Mouse (Mus musculus) spleen, adult 2 months (tissue): ENCODE results near the gene Yju2. TPM values are rescaled to one million over a fixed set of nuclear protein-coding genes. Genes with fewer than 3 reads are reported as not detected.
A peak's percentile ranks its signal among the peaks of the same experiment; 100 is the strongest.

Experiments used
- DNase-seq, 2 experiments: peaks; one replicate each; pipeline versions ENCODE4 v3.0.0 to v3.0.0-alpha.2; 2012 to 2021; ENCODE audit warnings: low spot score in 2 of 2, low read depth in 1 of 2
- H3K27ac ChIP-seq: fragments of 200-500 bp; 2 replicates; pipeline ENCODE4 v1.5.1; 2012; ENCODE audit warnings: low read length, inconsistent platforms; ENCODE audit not compliant: insufficient read depth
- H3K27me3 ChIP-seq: fragments of 200-500 bp; 2 replicates; pipeline ENCODE4 v1.6.1; 2012; ENCODE audit warnings: mild to moderate bottlenecking, moderate library complexity, low read length, inconsistent platforms; ENCODE audit not compliant: control insufficient read depth, insufficient read depth
- H3K36me3 ChIP-seq: fragments of 200-500 bp; 2 replicates; pipeline ENCODE4 v1.6.1; 2012; ENCODE audit warnings: mild to moderate bottlenecking, low read length, inconsistent platforms; ENCODE audit not compliant: control insufficient read depth, insufficient read depth
- H3K4me1 ChIP-seq: fragments of 200-500 bp; 2 replicates; pipeline ENCODE4 v1.6.1; 2011; ENCODE audit warnings: inconsistent platforms; ENCODE audit not compliant: control insufficient read depth, insufficient read depth, insufficient read length
- H3K4me3 ChIP-seq: fragments of 200-500 bp; 2 replicates; pipeline ENCODE4 v1.5.1; 2011; ENCODE audit warnings: mild to moderate bottlenecking, inconsistent platforms; ENCODE audit not compliant: insufficient read depth, insufficient read length; ENCODE audit errors: extremely low read depth
- CTCF ChIP-seq: fragments of 200-500 bp; IDR thresholded peaks from 2 replicates; pipeline ENCODE4 v1.5.1; 2011; ENCODE audit warnings: mild to moderate bottlenecking, inconsistent platforms; ENCODE audit not compliant: insufficient read depth, insufficient read length, insufficient replicate concordance; ENCODE audit errors: extremely low read depth
- POLR2A ChIP-seq: fragments of 200-500 bp; IDR thresholded peaks from 2 replicates; pipeline ENCODE4 v1.6.1; 2011; ENCODE audit warnings: low read depth, low read length, inconsistent platforms
- WGBS: fragments of 180-500 bp; shearing (Covaris S2); methylation state at CpG from one replicate; pipeline ENCODE4 v1.1.7; 2018; 5-methylcytosine and 5-hydroxymethylcytosine counted together
- polyA plus RNA-seq: library from polyadenylated mRNA; depleted of rRNA; stranded (reverse); fragments of >200 nt; gene quantifications from 2 replicates; pipeline ENCODE4 v1.2.3, GENCODE M21; 2012

Yju2 gene
- polyA plus RNA-seq, 1 experiment = 8.2 TPM

DNA sequence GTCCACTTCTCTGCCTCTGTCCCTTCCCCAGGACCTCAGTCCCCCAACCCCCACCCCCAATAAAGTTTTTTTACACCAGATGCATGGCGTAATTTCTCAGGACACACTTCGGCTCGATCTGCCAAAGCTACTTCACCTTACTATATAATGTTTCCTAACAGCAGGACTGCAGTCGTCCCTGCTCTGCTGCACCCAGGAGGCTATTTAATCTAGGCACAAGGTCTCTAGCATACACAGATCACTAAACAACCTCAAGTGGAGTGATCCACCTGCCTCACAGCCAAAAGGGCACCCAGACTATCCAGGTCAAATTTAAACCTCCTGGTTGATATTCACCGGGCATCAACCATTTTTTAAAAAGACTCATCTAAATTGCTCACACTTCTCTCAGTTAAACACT is 13.2 kb upstream of the Yju2 start:
- peak overlapping the region; percentile 62; the same call in 1 of the 2 replicates for H3K4me3 ChIP-seq
- no peak for TF ChIP-seq POLR2A
- TF ChIP-seq CTCF = no peak
- H3K36me3 ChIP-seq = no peaks in the 10 kb centered on the region; the same call in 1 of the 2 replicates
- H3K27ac ChIP-seq = peak overlapping the region; percentile 94
- H3K4me1 ChIP-seq = no peaks in the 10 kb centered on the region
- WGBS = 30% methylated on average over 5 of the region's 5 CpGs
- H3K27me3 ChIP-seq = no peaks in the 10 kb centered on the region
- no peak for DNase-seq

DNA sequence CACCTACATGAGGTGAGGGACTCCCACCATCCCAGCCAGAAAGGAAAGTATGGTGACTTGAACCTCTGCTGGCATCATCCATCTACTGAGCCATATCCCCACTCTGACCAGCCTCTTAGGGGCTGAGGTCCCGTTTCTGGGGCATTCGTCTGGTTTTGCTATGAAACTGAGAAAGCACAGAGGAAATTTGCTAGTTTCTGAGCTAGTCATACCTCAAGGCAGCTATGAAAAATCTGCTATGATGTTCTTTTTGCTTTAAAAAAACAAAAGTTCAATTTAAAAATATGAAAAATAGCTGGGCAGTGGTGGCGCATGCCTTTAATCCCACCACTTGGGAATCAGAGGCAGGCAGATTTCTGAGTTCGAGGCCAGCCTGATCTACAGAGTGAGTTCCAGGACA is 10.3 kb upstream of the Yju2 start:
- no peak overlapping the region for H3K27ac ChIP-seq
- no peaks in the 10 kb centered on the region for H3K27me3 ChIP-seq
- H3K36me3 ChIP-seq = no peaks in the 10 kb centered on the region
- no peaks in the 10 kb centered on the region; the same call in 1 of the 2 replicates for H3K4me1 ChIP-seq
- DNase-seq = no peak
- 87% methylated on average over 4 of the region's 4 CpGs for WGBS
- H3K4me3 ChIP-seq = no peak overlapping the region
- no peak for TF ChIP-seq CTCF
- TF ChIP-seq POLR2A = no peak

DNA sequence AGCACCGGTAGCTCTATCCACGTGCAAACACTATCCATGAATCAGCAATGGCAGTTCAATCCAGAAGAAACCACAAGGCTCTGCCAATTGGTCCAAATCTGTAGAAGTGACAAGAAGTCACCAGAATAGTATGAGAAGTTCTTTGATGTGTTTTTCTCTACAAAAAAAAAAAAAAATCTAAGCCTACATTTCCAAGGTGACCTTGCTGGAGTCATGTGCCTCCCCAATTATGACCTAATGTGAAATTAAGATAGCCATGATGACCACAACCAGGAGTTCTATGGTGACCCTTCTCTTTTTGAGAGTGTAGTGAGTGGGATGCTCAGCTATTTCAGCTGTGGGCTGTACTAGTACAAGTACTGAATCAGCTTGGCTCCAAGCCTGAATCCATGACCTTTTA is 9.5 kb upstream of the Yju2 start, which contains the start of gene Zfp119b:
Zfp119b (minus strand) TSS at position 101 of the 400 bp plus-strand sequence.
- TF ChIP-seq POLR2A (no peak), CTCF (no peak)
- no peaks in the 10 kb centered on the region for H3K36me3 ChIP-seq
- 72% methylated on average over 2 of the region's 2 CpGs for WGBS
- H3K27me3 ChIP-seq = no peaks in the 10 kb centered on the region
- no peak within 1 kb of the TSS for H3K4me3 ChIP-seq
- peaks cover 2% of the 10 kb centered on the region; the same call in 1 of the 2 replicates for H3K4me1 ChIP-seq
- DNase-seq = no peak
- H3K27ac ChIP-seq = no peak within 1 kb of the TSS

DNA sequence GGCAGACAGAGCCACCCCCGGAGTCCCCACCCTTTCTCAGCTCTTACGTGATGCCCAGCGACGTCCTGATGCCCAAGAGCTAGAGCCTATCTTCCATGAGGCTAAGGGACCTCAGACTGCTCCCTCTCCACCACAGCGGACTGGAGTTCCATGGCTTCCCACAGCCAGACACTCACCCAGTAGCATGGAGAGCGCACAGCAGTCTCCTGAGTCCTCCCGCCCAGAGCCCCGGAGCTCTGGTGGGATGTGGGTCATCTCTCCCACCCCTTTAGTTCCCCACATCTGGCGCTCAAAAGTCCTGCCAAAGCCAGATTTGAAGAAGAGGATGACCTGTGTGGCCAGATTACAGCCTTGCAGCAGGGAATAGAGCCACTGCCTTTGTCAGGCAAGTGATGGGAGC is 8.3 kb upstream of the Yju2 start:
- H3K27me3 ChIP-seq = no peaks in the 10 kb centered on the region
- no peak overlapping the region for H3K4me3 ChIP-seq
- no peak overlapping the region for H3K27ac ChIP-seq
- no peaks in the 10 kb centered on the region for H3K36me3 ChIP-seq
- 92% methylated on average over 9 of the region's 9 CpGs for whole genome bisulfite sequencing
- no peak for TF ChIP-seq CTCF
- TF ChIP-seq POLR2A = no peak
- DNase-seq = no peak
- peaks cover 2% of the 10 kb centered on the region; the same call in 1 of the 2 replicates for H3K4me1 ChIP-seq

DNA sequence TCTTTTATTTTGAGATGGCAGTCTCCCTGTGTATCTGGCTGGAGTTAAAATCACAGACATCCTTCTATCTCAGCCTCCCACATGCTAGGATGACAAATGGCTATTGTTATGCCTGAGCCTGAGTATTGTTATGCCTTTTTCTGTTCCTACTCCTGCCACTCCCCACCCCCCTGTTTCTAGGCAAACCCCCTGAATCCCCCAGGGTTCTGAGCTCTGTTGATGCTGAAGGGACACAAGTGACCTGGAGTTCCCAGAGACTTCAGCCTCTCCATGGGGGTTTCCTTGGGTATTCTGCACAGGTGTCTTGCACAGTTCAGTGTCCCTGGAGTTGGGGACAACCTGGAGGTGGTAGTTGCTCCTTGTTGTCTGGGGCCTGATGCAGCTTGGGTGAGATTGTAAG is 6.9 kb upstream of the Yju2 start:
- no peak overlapping the region for H3K27ac ChIP-seq
- H3K4me3 ChIP-seq = no peak overlapping the region
- H3K36me3 ChIP-seq = no peaks in the 10 kb centered on the region
- no peaks in the 10 kb centered on the region for H3K27me3 ChIP-seq
- DNase-seq = no peak
- no peak for TF ChIP-seq CTCF
- no peak for TF ChIP-seq POLR2A
- peaks cover 2% of the 10 kb centered on the region; the same call in 1 of the 2 replicates for H3K4me1 ChIP-seq

DNA sequence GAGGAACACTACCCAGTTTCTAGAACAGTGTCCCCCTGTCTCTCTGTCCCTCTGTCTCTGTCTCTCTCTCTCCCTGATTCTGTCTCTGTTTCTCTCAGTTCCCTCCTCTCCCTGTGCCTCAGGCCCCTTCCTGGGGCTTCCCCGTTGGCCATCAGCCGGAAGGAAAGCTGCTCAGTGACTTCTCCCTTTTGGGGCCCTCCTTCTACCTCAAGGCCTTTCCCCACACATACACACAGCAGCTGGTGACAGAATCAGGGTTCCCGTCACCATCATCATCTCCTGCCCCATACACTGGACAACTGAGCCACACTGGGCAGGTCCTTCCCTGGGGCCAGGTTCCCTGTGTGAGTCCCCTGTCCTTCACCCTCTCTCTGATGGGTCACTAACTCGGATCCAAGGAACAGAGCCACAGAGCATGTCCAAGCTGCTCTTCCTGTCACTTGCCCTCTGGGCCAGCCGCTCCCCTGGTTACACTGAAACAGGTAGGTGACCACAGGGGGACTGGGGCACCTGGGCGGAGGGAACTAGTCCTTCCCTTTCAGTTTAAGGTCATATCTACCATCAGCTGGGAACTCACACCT is 6.4 kb upstream of the Yju2 start, which contains the start of gene Ebi3:
Ebi3 (plus strand) TSS at position 194 of the 581 bp plus-strand sequence.
- Histone ChIP-seq H3K4me3 (peak within 1 kb of the TSS; percentile 29), H3K4me1 (peaks cover 2% of the 10 kb centered on the region; the same call in 1 of the 2 replicates), H3K27ac (peak within 1 kb of the TSS; percentile 80), H3K36me3 (no peaks in the 10 kb centered on the region), H3K27me3 (no peaks in the 10 kb centered on the region)
- WGBS = 20% methylated on average over 6 of the region's 6 CpGs
- TF ChIP-seq CTCF (no peak), POLR2A (no peak)
- DNase-seq = peak in 1 of 2 experiments; percentile 61

DNA sequence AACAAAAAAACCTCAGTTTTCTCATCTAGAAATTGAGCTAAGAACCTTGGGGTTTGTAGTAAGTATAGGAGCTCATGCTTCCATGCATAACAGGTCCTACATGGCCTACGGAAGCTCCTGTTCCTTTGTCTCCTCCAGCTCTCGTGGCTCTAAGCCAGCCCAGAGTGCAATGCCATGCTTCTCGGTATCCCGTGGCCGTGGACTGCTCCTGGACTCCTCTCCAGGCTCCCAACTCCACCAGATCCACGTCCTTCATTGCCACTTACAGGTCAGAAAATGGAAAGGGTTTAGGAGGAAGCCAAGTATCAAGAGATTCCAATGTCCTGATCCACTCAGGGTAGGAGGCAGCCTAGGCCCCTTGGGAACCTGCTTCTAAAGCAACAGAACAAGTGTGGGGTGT is 5.1 kb upstream of the Yju2 start:
- WGBS = 58% methylated on average over 6 of the region's 6 CpGs
- Histone ChIP-seq H3K27ac (no peak overlapping the region), H3K27me3 (no peaks in the 10 kb centered on the region), H3K4me3 (no peak overlapping the region), H3K36me3 (no peaks in the 10 kb centered on the region), H3K4me1 (peaks cover 6% of the 10 kb centered on the region; the same call in 1 of the 2 replicates)
- no peak for DNase-seq
- TF ChIP-seq POLR2A (no peak), CTCF (no peak)
